Mouse (Mus musculus) right cerebral cortex, postnatal 25 days (tissue): ENCODE measurements around the gene Abcc9.
"Not testable (repeated sequence)": the region's sequence is repeated elsewhere in the genome, so short reads cannot be mapped to it uniquely, and the experiment has no call there.

Source experiments
- DNase-seq: peaks from one replicate; pipeline ENCODE4 v3.0.0; 2022

The Abcc9 gene

GRCm38 (mm10) chr6:142701161-142701560 lies 954 bp downstream of the Abcc9 start:
- no peak for DNase-seq

- DNase-seq = no peak
Measured at GRCm38 (mm10) chr6:142700753-142701152, 1.4 kb downstream of the Abcc9 start.

GRCm38 (mm10) chr6:142692085-142692484 lies 10.0 kb downstream of the Abcc9 start:
- no peak for DNase-seq

- DNase-seq = no peak
Measured at GRCm38 (mm10) chr6:142689673-142690072, 12.4 kb downstream of the Abcc9 start.

- no peak for DNase-seq
Measured at GRCm38 (mm10) chr6:142682985-142683691, 19.0 kb downstream of the Abcc9 start.

- no peak for DNase-seq
Measured at GRCm38 (mm10) chr6:142670021-142670420, 32.1 kb downstream of the Abcc9 start.

- DNase-seq = no peak
Measured at GRCm38 (mm10) chr6:142669343-142669742, 32.8 kb downstream of the Abcc9 start.

GRCm38 (mm10) chr6:142668831-142669230 lies 33.3 kb downstream of the Abcc9 start:
- no peak for DNase-seq

- DNase-seq = no peak
Measured at GRCm38 (mm10) chr6:142668419-142668766, 33.7 kb downstream of the Abcc9 start.

- DNase-seq = no peak
Measured at GRCm38 (mm10) chr6:142667701-142668418, 34.3 kb downstream of the Abcc9 start.

- DNase-seq = not testable (repeated sequence)
Measured at GRCm38 (mm10) chr6:142662056-142662455, 40.1 kb downstream of the Abcc9 start.

- no peak for DNase-seq
Measured at GRCm38 (mm10) chr6:142659038-142659437, 43.1 kb downstream of the Abcc9 start.

GRCm38 (mm10) chr6:142654561-142654960 lies 47.6 kb downstream of the Abcc9 start:
- DNase-seq = no peak

- DNase-seq = no peak
Measured at GRCm38 (mm10) chr6:142652175-142652574, 49.9 kb downstream of the Abcc9 start.

GRCm38 (mm10) chr6:142649331-142649730 lies 52.8 kb downstream of the Abcc9 start:
- DNase-seq = no peak

GRCm38 (mm10) chr6:142645474-142645873 lies 56.6 kb downstream of the Abcc9 start:
- DNase-seq = no peak

GRCm38 (mm10) chr6:142639301-142639700 lies 62.8 kb downstream of the Abcc9 start:
- no peak for DNase-seq

GRCm38 (mm10) chr6:142635654-142636053 lies 66.5 kb downstream of the Abcc9 start:
- no peak for DNase-seq

GRCm38 (mm10) chr6:142635185-142635583 lies 66.9 kb downstream of the Abcc9 start:
- DNase-seq = no peak

GRCm38 (mm10) chr6:142634530-142635184 lies 67.5 kb downstream of the Abcc9 start:
- no peak for DNase-seq

GRCm38 (mm10) chr6:142623351-142623750 lies 78.8 kb downstream of the Abcc9 start:
- no peak for DNase-seq

- DNase-seq = no peak
Measured at GRCm38 (mm10) chr6:142616659-142617058, 85.5 kb downstream of the Abcc9 start.

GRCm38 (mm10) chr6:142614324-142614723 lies 87.8 kb downstream of the Abcc9 start:
- DNase-seq = no peak

GRCm38 (mm10) chr6:142612366-142612765 lies 89.7 kb downstream of the Abcc9 start:
- DNase-seq = no peak
